Mouse (Mus musculus) MN1 (cell line): ENCODE measurements around the gene Lmtk2.

Experiments
- DNase-seq: peaks from one replicate; pipeline ENCODE4 v3.0.0-alpha.2; 2016; ENCODE audit warnings: low spot score

Lmtk2 gene

DNA sequence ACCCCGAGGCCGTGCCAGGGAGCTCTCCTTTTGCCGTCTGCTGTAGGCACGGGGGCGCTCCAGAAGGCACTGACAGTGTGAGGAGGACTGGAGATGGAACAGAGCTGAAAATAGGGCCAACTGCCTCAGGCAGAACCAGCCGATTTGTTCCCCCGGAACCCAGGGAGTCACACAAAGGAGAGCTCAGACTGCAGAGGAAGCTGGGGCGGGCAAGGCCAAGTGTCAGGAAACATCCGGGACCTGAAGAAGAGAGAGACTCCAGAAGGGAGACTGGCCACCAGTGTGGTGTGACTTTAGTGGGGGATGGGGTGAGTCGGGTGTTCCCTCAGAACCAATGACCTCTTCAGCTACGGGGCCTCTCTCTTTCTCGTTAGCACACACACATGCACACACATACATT, 119.1 kb downstream of the Lmtk2 start:
- DNase-seq, result no peak

DNA sequence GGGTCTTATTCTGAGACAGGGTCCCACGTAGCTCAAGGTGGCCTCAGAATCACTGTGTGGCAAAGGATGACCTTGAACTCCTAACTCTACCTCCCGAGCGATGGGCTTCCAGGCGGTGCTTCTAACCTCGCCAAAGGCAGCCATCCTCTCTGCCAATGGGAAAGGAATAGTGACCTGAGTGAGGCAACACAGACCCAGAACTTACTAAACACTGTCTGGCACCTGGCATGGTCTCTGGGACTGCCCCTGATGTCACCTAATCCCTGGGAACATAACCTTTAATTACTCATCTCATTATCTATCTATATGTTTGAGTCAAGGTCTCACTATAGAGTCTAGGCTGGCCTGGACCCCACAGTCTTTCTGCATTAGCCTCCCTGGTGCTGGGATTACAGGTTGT, 119.7 kb downstream of the Lmtk2 start:
- no peak for DNase-seq

DNA sequence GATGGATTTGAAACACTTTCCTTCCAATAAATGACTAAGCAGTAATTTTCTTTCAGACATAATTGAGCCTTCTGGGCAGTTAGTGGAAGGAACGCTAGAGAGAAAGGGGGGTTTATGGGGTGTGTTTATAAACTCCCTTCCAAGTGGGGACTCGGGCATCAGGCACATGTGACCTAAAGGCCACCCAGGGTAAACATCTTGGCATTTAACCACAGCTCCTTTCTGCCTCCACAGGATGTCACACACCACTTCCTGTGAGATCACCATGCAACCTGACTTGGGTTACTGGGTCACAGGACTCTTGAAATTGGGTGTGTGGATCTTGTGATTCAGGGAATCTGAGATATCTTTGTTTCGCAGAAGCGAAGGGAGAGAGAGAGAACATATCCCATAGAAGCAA, 121.1 kb downstream of the Lmtk2 start:
- DNase-seq, result no peak

DNA sequence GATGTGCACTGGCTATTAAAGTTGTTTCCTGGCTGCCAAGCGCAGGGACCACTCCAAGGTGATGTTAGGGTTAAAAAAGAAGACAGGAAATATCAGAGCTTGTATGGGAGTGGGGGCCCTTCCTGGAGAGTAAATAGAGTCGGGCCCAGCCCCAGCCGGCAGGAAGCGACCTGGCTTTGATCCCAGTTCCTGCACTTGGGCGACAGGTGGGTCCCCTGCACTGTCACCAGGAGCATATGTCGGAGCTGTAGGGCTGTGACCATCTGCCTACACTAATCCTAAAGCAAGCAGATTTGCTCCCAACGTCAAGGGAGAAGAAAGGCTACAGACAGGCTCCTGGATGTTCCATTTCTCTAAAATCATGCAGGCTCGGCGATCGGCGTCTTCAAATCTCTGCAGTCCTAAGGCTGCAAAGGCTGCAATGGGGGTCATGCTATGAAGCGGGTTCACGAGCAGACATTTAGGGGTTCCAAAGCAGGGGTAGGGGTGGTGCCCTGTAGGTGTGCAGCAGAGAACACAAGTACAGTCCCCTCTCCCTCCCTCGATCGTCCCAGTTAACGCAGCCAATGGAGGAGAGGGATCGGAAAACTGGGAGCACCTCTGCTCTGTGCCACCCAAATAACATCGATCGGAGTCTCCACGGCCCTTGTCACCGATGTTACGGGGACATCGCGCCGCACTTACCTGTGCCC, 122.7 kb downstream of the Lmtk2 start:
- DNase-seq, result peak; percentile 39

DNA sequence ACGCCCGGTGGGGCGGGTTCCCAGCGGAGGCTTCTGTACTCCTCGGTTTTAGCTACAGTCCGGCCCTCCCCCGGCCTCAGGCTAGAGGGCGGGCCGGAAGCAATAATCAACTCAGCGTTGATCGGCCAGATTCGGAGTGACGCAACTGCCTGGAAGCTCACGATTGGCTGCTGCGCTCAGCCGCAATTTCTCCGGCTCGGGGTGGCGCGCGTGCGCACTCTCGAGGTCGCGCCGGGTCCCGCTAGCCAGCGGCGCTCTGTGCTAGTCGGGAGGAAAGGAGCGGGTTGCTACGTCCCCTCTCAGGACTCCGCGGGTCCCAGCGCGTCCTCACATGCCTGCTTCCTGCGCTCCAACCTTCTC, 123.2 kb downstream of the Lmtk2 start, which contains the start of gene Tecpr1:
TSS of gene Tecpr1 (minus strand) at position 113 of the 360 bp plus-strand sequence.
- peak; percentile 97 for DNase-seq

DNA sequence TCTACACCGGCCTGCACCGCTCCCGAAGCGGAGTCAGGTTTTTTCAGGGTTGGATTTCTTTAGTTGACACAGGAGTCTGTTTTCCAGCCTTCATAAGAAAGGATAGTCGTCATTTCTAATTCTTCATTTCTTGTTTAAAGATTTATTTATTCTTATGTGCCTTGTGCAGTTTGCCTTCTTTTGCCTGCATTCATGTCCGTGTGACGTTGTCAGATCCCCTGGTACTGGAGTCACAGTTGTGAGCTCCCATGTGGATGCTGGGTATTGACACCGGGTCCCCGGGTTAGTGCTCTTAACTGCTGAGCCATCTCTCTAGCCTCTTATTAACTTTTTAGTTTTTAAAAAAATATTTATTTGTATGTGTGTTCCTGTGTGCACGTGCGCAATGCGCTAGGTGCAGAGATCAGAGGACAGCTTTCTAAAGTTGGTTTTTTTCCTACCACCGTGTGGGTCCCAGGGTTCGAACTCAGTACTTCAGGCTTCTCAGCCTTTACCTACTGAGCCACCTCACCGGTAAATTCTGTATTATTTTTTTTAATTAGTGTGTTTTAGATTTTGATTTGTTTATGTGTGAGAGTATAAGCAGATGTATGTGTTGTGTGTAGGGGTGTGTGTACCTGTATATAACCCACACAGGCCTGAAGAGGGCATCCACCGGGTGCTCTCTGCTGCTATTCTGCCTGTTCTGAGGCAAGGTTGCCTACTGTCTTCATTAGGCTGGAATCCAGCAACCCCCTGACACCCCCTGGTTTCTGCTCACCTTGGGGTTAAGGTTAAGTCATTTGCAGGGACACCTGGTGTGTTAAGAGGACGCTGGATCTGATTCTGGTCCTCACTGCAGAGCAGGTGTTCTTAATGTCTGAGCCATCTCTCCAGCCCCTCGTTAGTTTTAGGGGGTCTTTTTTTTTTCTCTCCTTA, 123.9 kb downstream of the Lmtk2 start:
- DNase-seq, result no peak

DNA sequence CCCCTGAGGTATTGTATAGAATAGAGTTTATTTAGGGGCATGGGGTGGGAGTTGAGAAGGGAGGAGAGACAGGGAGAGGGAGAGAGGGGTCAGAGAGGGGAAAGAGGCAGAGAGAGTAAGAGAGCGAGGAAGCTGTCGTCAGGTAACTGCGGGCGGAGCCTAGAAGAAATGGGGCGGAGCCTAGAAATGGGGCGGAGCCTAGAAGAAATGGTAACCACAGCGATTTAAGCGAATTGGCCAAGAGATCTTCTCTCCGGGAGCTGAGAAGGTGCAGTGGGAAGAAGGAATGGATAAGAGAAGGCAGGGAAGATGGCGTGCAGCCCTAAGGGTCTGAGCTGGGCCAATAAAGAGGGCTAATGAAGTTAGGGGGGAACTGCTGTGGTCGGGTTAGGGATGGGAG, 126.0 kb downstream of the Lmtk2 start:
- DNase-seq, result no peak

DNA sequence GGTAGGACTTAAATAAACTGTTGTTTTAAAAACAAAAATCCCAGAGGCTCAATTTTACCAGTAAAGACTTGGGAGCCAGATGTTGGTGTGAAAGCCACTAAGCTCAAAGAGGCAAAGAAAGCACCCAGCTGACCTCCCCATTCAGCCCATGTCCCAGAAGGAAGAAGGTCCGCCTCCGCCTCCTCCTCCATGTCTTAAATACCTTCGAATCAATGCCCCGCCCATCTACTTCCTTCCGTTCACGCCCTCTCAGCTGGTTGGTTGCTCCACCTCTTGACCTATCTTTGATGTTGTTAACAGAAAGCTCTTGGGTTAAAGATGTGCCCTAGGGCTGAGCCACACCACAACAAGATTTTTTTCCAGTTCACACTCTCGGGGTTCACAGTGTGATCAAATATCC, 130.0 kb downstream of the Lmtk2 start:
- no peak for DNase-seq

DNA sequence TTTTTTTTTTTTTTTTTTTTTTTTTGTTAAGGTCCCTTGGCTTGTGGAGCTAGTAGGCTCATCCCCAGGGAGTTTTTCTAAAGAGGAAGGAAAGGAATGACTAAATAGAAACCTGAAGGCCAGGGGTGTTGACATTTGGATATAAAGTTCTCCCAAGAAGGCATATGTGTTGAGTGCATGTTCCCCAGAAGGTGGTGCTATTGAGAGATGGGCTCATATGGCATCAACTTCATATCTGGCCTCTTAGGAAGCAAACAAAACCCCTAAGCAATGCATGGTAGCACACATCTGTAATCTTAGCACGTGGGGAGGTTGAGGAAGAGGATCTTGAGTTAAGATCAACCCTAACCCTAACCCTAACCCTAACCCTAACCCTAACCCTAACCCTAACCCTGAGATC, 131.2 kb downstream of the Lmtk2 start:
- DNase-seq, result no peak

DNA sequence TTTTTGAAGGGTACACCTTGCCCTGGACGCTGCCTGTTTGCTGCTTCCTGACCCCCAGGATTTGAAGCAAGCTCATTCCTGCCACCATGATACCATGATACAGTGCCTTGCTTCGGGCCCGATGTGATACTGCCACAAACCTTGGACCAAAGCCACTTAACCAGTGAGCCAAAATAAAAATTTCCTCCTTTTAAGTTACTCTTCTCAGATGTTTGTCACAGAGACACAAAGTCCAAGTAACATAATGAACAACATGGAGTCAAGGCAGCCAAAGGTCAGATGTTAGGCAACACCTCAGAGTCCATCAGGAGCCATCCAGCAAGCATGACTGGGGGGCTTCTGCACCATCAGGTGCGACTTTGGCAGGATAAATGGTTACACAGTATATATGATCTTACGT, 132.3 kb downstream of the Lmtk2 start:
- no peak for DNase-seq

DNA sequence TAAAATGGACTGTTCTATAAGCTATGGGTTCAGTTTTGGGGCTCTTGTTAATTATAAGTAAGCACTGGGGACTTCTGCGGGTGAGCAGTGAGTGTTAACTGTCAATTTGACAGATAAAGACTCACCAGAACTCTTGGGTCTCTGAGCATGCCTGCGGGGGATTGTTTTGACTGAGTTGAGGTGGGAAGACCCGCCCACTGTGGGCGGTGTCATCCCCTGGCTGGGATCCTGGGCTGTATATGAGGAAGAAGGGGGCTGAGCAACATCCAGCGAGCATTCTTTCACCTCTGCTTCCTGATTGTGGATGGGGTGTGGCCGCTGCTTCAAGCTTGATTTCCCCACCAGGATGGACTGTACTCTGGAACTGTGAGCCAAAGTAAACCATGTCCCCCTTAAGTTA, 134.0 kb downstream of the Lmtk2 start:
- no peak for DNase-seq

DNA sequence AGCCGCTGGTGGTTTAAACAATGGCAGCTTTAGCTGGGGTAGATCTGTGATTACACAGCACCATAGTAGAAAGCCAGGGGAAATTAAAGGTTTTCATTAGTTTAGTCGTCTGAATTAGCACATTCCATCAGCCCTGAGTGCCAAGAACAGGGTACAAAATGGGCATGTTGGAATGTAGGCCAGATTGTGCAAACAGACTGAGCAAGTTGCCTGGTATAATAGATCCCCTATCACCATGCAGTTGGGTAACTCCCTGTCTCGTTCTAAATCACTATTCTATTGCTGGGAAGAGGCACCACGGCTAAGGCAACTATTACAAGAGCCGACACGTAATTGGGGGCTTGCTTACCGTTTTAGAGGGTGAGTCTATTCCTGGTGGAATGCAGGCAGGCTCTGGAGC, 134.5 kb downstream of the Lmtk2 start:
- DNase-seq, result no peak
